Mouse (Mus musculus): ENCODE results near the gene Gm3417. TPM values are rescaled to one million over a fixed set of nuclear protein-coding genes. Genes with fewer than 3 reads are reported as not detected.

The Gm3417 gene
- 1.4 TPM in 1 of 2 replicates, not detected in the other for polyA plus RNA-seq (2015; fragmentation: Nextera tagmentation; extraction: Ambion mirVana)

GRCm38 (mm10) chr17:14978362-14979038 lies at the start of gene Gm3417, which contains the start of gene 9030025P20Rik:
Gene Gm3417 (minus strand): TSS chr17:14978790.
Gene 9030025P20Rik (plus strand): TSS chr17:14978468.

GRCm38 (mm10) chr17:15009706-15010413 lies 31.3 kb upstream of the Gm3417 start, which contains the start of gene Gm3435:
Gene Gm3435 (plus strand): TSS chr17:15010176.

DNA sequence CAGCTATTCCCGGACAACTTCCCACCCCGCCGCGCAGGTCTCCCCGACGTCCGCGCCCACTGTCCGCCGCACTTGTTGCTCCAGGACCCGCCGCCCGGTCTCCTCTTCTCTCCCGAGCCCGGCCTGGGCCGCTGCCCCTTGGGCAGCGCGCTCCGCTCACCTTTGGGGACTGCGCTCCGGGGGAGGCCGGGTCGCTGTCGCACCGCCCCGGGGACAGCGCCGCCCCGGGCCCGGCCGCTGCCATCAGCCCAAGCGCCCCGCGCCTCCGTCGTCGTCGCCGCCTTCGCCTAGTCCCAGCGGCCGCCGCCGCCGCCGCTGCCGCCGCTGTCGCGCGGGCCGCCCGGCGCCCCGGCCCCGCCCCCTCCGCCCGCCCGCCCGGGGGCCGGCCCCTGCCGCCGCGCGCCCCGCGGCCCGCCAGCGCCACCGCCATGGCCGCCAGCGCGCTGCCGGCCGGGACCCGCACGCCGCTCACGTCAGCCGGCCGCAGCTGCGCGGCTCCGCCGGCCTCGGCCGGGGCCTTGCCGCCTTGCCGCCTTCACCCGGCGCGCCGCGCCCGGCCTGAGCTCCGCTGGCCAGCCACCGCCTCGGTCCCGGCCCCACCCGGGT lies 17.5 kb downstream of the Gm3417 start, which contains the start of gene Phf10:
TSS of gene Phf10 (minus strand) at position 323 of the 606 bp plus-strand sequence.

DNA sequence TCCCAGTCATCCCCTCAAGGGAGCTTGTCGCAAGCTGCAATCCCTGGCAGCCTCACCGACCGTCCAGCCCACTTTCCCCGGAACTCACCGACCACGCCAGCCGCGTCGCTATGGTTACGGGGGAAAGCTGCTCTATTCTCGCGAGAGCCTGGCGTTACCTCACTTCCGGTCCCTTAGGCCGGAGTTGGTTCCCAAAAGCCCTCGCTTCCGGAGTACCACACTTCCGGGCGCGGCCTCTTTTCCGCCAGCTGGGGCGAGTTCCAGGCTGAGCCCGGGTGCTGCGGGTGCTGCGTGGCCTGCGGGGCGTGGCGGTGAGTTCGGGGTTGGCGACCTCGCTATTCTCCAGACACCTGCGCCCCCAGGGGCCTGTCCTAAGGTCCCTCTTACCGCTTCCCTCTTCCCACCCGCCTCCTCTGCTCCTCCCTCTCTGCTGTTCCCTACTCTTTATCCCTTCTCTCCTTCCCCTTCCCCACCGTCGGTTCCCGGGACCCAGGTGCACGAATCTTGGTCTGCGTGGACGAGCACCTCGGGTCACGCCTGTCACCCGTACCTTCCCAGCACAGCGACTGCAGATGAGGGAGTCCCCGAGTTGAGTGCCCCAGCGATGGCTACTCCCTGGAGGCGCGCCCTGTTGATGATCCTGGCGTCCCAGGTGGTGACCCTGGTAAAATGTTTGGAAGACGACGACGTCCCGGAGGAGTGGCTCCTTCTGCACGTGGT lies 35.4 kb downstream of the Gm3417 start, which contains the start of the genes Wdr27 and 1600012H06Rik:
TSS of gene Wdr27 (minus strand) at position 150 of the 720 bp plus-strand sequence.
TSS of gene 1600012H06Rik (plus strand) at position 176 of the 720 bp plus-strand sequence.

Other genes with a start within 250 kb of the Gm3417 start
- gene Wdr27, start 35.6 kb downstream of the Gm3417 start, polyA plus RNA-seq (2015; fragmentation: Nextera tagmentation; extraction: Ambion mirVana): 30.4 and 37.2 TPM in 2 replicates
- 47.4 and 48.2 TPM in 2 replicates for gene 1600012H06Rik, start 35.6 kb downstream of the Gm3417 start, polyA plus RNA-seq (2015; fragmentation: Nextera tagmentation; extraction: Ambion mirVana)
- 20.7 and 33.5 TPM in 2 replicates for gene Phf10, start 17.5 kb downstream of the Gm3417 start, polyA plus RNA-seq (2015; fragmentation: Nextera tagmentation; extraction: Ambion mirVana)
- gene 9030025P20Rik, start 322 bp downstream of the Gm3417 start, polyA plus RNA-seq (2015; fragmentation: Nextera tagmentation; extraction: Ambion mirVana): 4.7 and 12.5 TPM in 2 replicates
- gene Gm3435, start 31.4 kb upstream of the Gm3417 start, polyA plus RNA-seq (2015; fragmentation: Nextera tagmentation; extraction: Ambion mirVana): 10.1 and 13.6 TPM in 2 replicates
- 30.3 and 63.1 TPM in 2 replicates for gene Ermard, start 62.4 kb upstream of the Gm3417 start, polyA plus RNA-seq (2015; fragmentation: Nextera tagmentation; extraction: Ambion mirVana)
- gene Tcte3, start 62.7 kb upstream of the Gm3417 start, polyA plus RNA-seq (2015; fragmentation: Nextera tagmentation; extraction: Ambion mirVana): 2.6 and 4.3 TPM in 2 replicates
- 1.4 and 2.3 TPM in 2 replicates for gene Gm3448, start 62.7 kb upstream of the Gm3417 start, polyA plus RNA-seq (2015; fragmentation: Nextera tagmentation; extraction: Ambion mirVana)